Mouse (Mus musculus): ENCODE data around the gene Sycn. TPM values are rescaled to one million over a fixed set of nuclear protein-coding genes. Genes with fewer than 3 reads are reported as not detected.
"Not testable (repeated sequence)": the region's sequence is repeated elsewhere in the genome, so short reads cannot be mapped to it uniquely, and the experiment has no call there.

Sycn gene
- not detected in 2 replicates for polyA plus RNA-seq (2014; fragmentation: Nextera tagmentation; extraction: Ambion mirVana)

DNA sequence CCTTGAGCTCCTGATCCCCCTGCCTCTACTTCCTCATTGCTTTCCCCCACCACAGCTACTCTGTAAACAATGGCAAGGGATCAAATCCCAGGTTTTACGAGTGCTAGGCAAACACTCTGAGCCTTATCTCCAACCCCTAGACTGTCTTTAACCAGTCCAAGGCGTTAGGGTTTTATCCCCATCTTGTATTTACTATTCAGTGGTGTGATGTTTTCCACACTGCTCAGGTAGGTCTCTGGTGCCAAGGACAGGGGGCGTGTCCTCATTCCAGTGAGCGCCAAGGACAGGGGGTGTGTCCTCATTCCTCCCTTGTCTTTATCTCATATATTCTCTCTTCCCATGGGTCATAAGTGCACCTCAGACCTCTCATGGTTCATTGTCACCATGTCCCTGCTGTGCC, at the start of gene Sycn:
Gene Sycn (plus strand): TSS at position 360 of the 400 bp plus-strand sequence.
- Histone ChIP-seq H3K4me1 (ENCODE audit: control insufficient read depth, insufficient read depth, low read length) (no peaks in the 10 kb centered on the region; the same call in 1 of the 2 replicates), H3K9me3 (replicated peaks; ENCODE audit: control insufficient read depth, low read length) (no peaks in the 10 kb centered on the region), H3K9ac (replicated peaks; ENCODE audit: low read length) (no peak within 1 kb of the TSS), H3K27ac (replicated peaks; ENCODE audit: low read depth, low read length) (no peak within 1 kb of the TSS), H3K4me3 (ENCODE audit: low read depth, low read length) (no peak within 1 kb of the TSS), H3K4me2 (ENCODE audit: low read depth, low read length) (no peak within 1 kb of the TSS), H3K27me3 (ENCODE audit: control insufficient read depth, insufficient read depth, low read length) (peaks cover 9% of the 10 kb centered on the region), H3K36me3 (replicated peaks; ENCODE audit: control insufficient read depth, insufficient read depth, low read depth, low read length) (no peaks in the 10 kb centered on the region)
- DNase-seq (ENCODE audit: low spot score) = no peak
- WGBS = 74% methylated on average over 4 of the region's 4 CpGs
- no peak for ATAC-seq (replicated peaks; ENCODE audit: insufficient number of reproducible peaks, low FRiP score, low TSS enrichment, low read depth)

DNA sequence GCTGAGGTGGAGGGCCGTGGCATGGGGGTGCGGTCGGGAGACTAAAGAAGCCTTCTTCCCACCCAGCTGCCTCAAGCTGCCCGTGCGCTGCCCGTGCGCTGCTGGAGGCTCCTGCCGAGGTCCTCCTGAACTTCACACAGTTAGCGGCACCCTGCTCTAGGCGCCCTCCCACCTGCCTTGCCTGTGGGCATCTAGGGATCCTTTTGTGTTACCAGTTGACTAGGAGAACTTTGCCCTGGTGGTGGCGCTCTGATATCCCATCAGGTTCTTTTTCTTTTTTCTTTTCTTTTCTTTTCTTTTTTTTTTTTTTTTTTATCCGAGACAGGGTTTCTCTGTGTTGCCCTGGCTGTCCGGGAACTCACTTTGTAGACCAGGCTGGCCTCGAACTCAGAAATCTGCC, 49.8 kb upstream of the Sycn start:
- WGBS = 28% methylated on average over 13 of the region's 14 CpGs

DNA sequence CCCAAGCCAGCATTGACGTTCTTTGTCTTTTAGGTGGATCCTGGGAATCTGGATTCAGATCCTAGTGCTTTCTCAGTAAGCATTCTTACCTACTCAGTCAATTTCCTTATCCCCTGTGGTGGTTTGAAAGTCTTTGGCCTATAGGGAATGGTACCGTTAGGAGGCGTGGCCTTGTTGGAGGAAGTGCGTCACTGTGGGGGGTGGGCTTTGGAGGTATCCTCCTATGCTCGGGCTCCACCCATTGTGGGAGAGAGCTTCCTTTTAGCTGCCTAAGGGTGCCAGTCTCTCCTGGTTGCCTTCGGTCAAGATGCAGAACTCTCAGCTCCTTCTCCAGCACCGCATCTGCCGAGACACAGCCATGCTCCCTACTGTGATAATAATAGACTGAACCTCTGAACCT, 48.4 kb upstream of the Sycn start:
- no peak overlapping the region for H3K9ac ChIP-seq (replicated peaks; ENCODE audit: low read length)
- H3K36me3 ChIP-seq (replicated peaks; ENCODE audit: control insufficient read depth, insufficient read depth, low read depth, low read length) = no peaks in the 10 kb centered on the region
- H3K9me3 ChIP-seq (replicated peaks; ENCODE audit: control insufficient read depth, low read length) = no peaks in the 10 kb centered on the region
- H3K27me3 ChIP-seq (ENCODE audit: control insufficient read depth, insufficient read depth, low read length) = no peaks in the 10 kb centered on the region
- H3K27ac ChIP-seq (replicated peaks; ENCODE audit: low read depth, low read length) = no peak overlapping the region
- no peak overlapping the region for H3K4me3 ChIP-seq (ENCODE audit: low read depth, low read length)
- ATAC-seq (replicated peaks; ENCODE audit: insufficient number of reproducible peaks, low FRiP score, low TSS enrichment, low read depth) = no peak
- no peak overlapping the region for H3K4me2 ChIP-seq (ENCODE audit: low read depth, low read length)
- 74% methylated on average over 8 of the region's 8 CpGs for WGBS
- no peak for DNase-seq (ENCODE audit: low spot score)
- peaks cover 3% of the 10 kb centered on the region for H3K4me1 ChIP-seq (ENCODE audit: control insufficient read depth, insufficient read depth, low read length)

More for the DNA sequence above, 49.8 kb upstream of the Sycn start:
- 0 out of 2 replicates have a peak overlapping the region, but pooled peaks have one; percentile 13 for H3K4me2 ChIP-seq (ENCODE audit: low read depth, low read length)
- H3K4me3 ChIP-seq (ENCODE audit: low read depth, low read length) = no peak overlapping the region
- H3K9ac ChIP-seq (replicated peaks; ENCODE audit: low read length) = no peak overlapping the region
- H3K27me3 ChIP-seq (ENCODE audit: control insufficient read depth, insufficient read depth, low read length) = no peaks in the 10 kb centered on the region
- no peaks in the 10 kb centered on the region for H3K9me3 ChIP-seq (replicated peaks; ENCODE audit: control insufficient read depth, low read length)
- ATAC-seq (replicated peaks; ENCODE audit: insufficient number of reproducible peaks, low FRiP score, low TSS enrichment, low read depth) = no peak; the same call in 1 of the 2 replicates
- no peak overlapping the region for H3K27ac ChIP-seq (replicated peaks; ENCODE audit: low read depth, low read length)
- no peak for DNase-seq (ENCODE audit: low spot score)
- peaks cover 3% of the 10 kb centered on the region for H3K4me1 ChIP-seq (ENCODE audit: control insufficient read depth, insufficient read depth, low read length)
- no peaks in the 10 kb centered on the region for H3K36me3 ChIP-seq (replicated peaks; ENCODE audit: control insufficient read depth, insufficient read depth, low read depth, low read length)

DNA sequence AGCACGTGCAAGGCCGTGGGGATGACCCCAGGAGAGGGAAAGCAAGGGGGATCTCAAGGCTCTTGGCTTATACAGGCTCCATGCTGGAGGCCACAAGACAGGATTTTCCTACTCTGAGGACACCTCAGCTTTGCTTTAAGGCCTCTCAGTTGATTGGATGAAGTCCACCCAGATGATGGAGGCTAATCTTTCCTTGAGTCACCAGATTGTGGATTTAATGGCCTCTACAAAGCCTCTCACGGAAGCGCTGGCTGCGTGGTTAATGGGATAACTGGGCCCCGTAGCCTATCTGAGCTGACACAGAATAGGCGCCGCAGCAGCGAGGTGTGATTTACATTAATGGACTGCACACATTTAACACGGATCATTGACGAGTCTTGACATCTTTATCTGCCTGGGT, 45.3 kb upstream of the Sycn start:
- ATAC-seq (replicated peaks; ENCODE audit: insufficient number of reproducible peaks, low FRiP score, low TSS enrichment, low read depth) (no peak), DNase-seq (ENCODE audit: low spot score) (no peak)
- no peak overlapping the region for H3K27ac ChIP-seq (replicated peaks; ENCODE audit: low read depth, low read length)
- WGBS = 89% methylated on average over 11 of the region's 11 CpGs
- no peaks in the 10 kb centered on the region for H3K9me3 ChIP-seq (replicated peaks; ENCODE audit: control insufficient read depth, low read length)
- H3K4me1 ChIP-seq (ENCODE audit: control insufficient read depth, insufficient read depth, low read length) = no peaks in the 10 kb centered on the region
- H3K36me3 ChIP-seq (replicated peaks; ENCODE audit: control insufficient read depth, insufficient read depth, low read depth, low read length) = no peaks in the 10 kb centered on the region
- no peak overlapping the region for H3K4me3 ChIP-seq (ENCODE audit: low read depth, low read length)
- no peaks in the 10 kb centered on the region for H3K27me3 ChIP-seq (ENCODE audit: control insufficient read depth, insufficient read depth, low read length)
- H3K4me2 ChIP-seq (ENCODE audit: low read depth, low read length) = no peak overlapping the region
- no peak overlapping the region for H3K9ac ChIP-seq (replicated peaks; ENCODE audit: low read length)

DNA sequence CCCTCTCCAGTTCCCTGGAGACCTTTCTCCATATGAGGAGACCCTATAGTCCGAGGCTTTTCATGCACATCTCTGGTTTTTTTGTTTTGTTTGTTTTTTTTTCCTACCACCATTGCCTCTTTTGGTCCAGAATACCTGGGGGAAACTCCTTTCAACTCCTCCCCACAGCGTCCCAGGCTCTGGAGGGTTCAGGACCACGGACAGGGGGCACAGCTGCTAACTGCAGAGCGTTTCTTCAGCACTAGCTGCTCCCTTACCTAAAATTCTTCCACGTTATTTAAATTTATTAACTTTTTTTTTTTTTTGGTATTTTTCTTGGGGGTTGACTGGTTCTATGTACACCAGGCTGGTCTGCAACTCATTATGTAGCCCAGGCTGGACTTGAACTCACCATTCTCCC, 35.1 kb upstream of the Sycn start:
- no peaks in the 10 kb centered on the region for H3K9me3 ChIP-seq (replicated peaks; ENCODE audit: control insufficient read depth, low read length)
- ATAC-seq (replicated peaks; ENCODE audit: insufficient number of reproducible peaks, low FRiP score, low TSS enrichment, low read depth) = no peak
- peak; percentile 76 for DNase-seq (ENCODE audit: low spot score)
- H3K27ac ChIP-seq (replicated peaks; ENCODE audit: low read depth, low read length) = no peak overlapping the region
- H3K4me1 ChIP-seq (ENCODE audit: control insufficient read depth, insufficient read depth, low read length) = no peaks in the 10 kb centered on the region
- H3K36me3 ChIP-seq (replicated peaks; ENCODE audit: control insufficient read depth, insufficient read depth, low read depth, low read length) = no peaks in the 10 kb centered on the region
- 7% methylated on average over 5 of the region's 5 CpGs for WGBS
- H3K4me3 ChIP-seq (ENCODE audit: low read depth, low read length) = no peak overlapping the region
- H3K27me3 ChIP-seq (ENCODE audit: control insufficient read depth, insufficient read depth, low read length) = no peaks in the 10 kb centered on the region
- no peak overlapping the region for H3K9ac ChIP-seq (replicated peaks; ENCODE audit: low read length)
- no peak overlapping the region for H3K4me2 ChIP-seq (ENCODE audit: low read depth, low read length)

DNA sequence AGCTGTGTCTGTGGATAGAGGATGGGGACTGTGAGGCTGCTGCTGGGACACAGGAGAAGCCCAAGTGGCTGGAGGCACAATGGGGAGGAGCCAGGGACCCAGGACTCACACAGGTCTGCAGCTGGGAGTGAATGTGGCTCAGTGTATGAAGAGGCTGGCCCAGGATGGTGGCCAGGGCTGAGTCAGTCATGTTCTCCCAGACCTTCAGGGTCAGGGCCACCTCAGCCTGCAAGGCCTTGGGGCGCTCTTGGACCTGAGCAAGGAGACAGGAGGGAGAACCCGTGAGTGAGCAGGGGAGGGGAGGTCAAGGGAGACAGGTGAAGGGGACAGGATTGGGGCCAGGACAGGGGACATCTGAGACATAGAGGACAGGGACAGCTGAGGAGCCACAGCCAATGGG, 31.6 kb upstream of the Sycn start:
- H3K4me3 ChIP-seq (ENCODE audit: low read depth, low read length); H3K4me1 ChIP-seq (ENCODE audit: control insufficient read depth, insufficient read depth, low read length); H3K36me3 ChIP-seq (replicated peaks; ENCODE audit: control insufficient read depth, insufficient read depth, low read depth, low read length); H3K9ac ChIP-seq (replicated peaks; ENCODE audit: low read length); H3K9me3 ChIP-seq (replicated peaks; ENCODE audit: control insufficient read depth, low read length); H3K4me2 ChIP-seq (ENCODE audit: low read depth, low read length); DNase-seq (ENCODE audit: low spot score); ATAC-seq (replicated peaks; ENCODE audit: insufficient number of reproducible peaks, low FRiP score, low TSS enrichment, low read depth); H3K27ac ChIP-seq (replicated peaks; ENCODE audit: low read depth, low read length); H3K27me3 ChIP-seq (ENCODE audit: control insufficient read depth, insufficient read depth, low read length): not testable (repeated sequence)
- WGBS = no CpG with 5 or more reads among the region's 2 CpGs

DNA sequence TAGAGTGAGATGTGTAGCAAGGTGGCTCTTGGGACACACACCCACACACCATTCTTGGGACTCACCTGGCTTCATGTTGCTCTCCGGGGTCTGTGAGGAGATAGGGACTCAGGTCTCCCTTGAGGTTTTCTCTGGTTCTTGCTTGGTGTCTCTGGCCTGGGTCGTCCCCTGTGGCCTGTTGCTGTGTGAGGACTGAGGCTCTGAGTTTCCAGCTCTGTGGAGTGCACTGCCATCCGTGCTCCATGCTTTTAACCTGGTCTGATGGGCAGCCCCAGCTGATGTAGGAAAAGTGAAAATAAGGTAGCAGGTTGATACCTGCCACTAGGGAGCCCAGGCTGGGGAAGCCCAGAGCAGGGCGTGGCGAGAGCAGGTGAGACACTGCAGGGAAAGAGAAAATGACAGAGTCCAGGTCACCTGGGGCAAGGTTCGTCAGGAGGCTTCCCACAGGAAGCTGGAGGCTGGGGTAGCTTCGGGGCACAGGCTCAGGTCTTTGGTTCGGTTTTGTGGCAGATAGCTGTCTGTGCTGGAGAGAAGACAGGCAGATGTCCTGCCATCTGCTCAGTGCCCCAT, 30.2 kb upstream of the Sycn start, which contains the start of gene Ifnl2:
Gene Ifnl2 (minus strand): TSS at position 51 of the 570 bp plus-strand sequence.
- not testable (repeated sequence) for ATAC-seq (replicated peaks; ENCODE audit: insufficient number of reproducible peaks, low FRiP score, low TSS enrichment, low read depth); H3K4me3 ChIP-seq (ENCODE audit: low read depth, low read length); H3K27me3 ChIP-seq (ENCODE audit: control insufficient read depth, insufficient read depth, low read length); DNase-seq (ENCODE audit: low spot score); H3K27ac ChIP-seq (replicated peaks; ENCODE audit: low read depth, low read length); H3K4me2 ChIP-seq (ENCODE audit: low read depth, low read length); H3K9ac ChIP-seq (replicated peaks; ENCODE audit: low read length); H3K9me3 ChIP-seq (replicated peaks; ENCODE audit: control insufficient read depth, low read length); H3K4me1 ChIP-seq (ENCODE audit: control insufficient read depth, insufficient read depth, low read length); H3K36me3 ChIP-seq (replicated peaks; ENCODE audit: control insufficient read depth, insufficient read depth, low read depth, low read length)
- WGBS = 69% methylated on average over 8 of the region's 8 CpGs

GRCm38 (mm10) chr7:28511441-28511840, 29.2 kb upstream of the Sycn start:
- H3K9me3 ChIP-seq (replicated peaks; ENCODE audit: control insufficient read depth, low read length) = no peaks in the 10 kb centered on the region
- no peak overlapping the region for H3K27ac ChIP-seq (replicated peaks; ENCODE audit: low read depth, low read length)
- no peak overlapping the region for H3K4me2 ChIP-seq (ENCODE audit: low read depth, low read length)
- ATAC-seq (replicated peaks; ENCODE audit: insufficient number of reproducible peaks, low FRiP score, low TSS enrichment, low read depth) (no peak), DNase-seq (ENCODE audit: low spot score) (no peak)
- H3K36me3 ChIP-seq (replicated peaks; ENCODE audit: control insufficient read depth, insufficient read depth, low read depth, low read length) = no peaks in the 10 kb centered on the region
- H3K4me3 ChIP-seq (ENCODE audit: low read depth, low read length) = no peak overlapping the region
- H3K4me1 ChIP-seq (ENCODE audit: control insufficient read depth, insufficient read depth, low read length) = no peaks in the 10 kb centered on the region
- H3K27me3 ChIP-seq (ENCODE audit: control insufficient read depth, insufficient read depth, low read length) = no peaks in the 10 kb centered on the region
- H3K9ac ChIP-seq (replicated peaks; ENCODE audit: low read length) = no peak overlapping the region
- WGBS = 75% methylated on average over 8 of the region's 8 CpGs

Measured in embryonic facial prominence, embryonic 11.5 days (tissue).